Mouse (Mus musculus): ENCODE results near the gene Pcsk2.

Pcsk2 gene

GRCm38 (mm10) chr2:143840895-143841294, 294.9 kb downstream of the Pcsk2 start:
- no peak for DNase-seq

GRCm38 (mm10) chr2:143841536-143841935, 295.6 kb downstream of the Pcsk2 start:
- peak in 1 of 2 experiments; percentile 16 for DNase-seq

GRCm38 (mm10) chr2:143844779-143845178, 298.8 kb downstream of the Pcsk2 start:
- no peak for DNase-seq

- no peak for DNase-seq
Measured at GRCm38 (mm10) chr2:143846799-143847198, 300.8 kb downstream of the Pcsk2 start.

- DNase-seq, result no peak
Measured at GRCm38 (mm10) chr2:143847291-143847690, 301.3 kb downstream of the Pcsk2 start.

GRCm38 (mm10) chr2:143851354-143852221, 305.6 kb downstream of the Pcsk2 start:
- no peak for DNase-seq

- no peak for DNase-seq
Measured at GRCm38 (mm10) chr2:143852295-143853275, 306.6 kb downstream of the Pcsk2 start.

GRCm38 (mm10) chr2:143853447-143853846, 307.5 kb downstream of the Pcsk2 start:
- DNase-seq, result no peak

- no peak for DNase-seq
Measured at GRCm38 (mm10) chr2:143859166-143859565, 313.2 kb downstream of the Pcsk2 start.

GRCm38 (mm10) chr2:143862484-143863231, 316.7 kb downstream of the Pcsk2 start, which contains the start of gene Bfsp1:
Gene Bfsp1 (minus strand): TSS chr2:143863173.
- DNase-seq, result no peak

GRCm38 (mm10) chr2:143864600-143864999, 318.6 kb downstream of the Pcsk2 start:
- DNase-seq, result no peak
